Mouse (Mus musculus) lung, postnatal 10 days (tissue): ENCODE data around the gene Usp3.

ENCODE experiments used
- DNase-seq: peaks from one replicate; pipeline ENCODE4 v3.0.0; 2021

The Usp3 gene

GRCm38 (mm10) chr9:66601006-66601405 is 8.1 kb upstream of the Usp3 start:
- no peak for DNase-seq

GRCm38 (mm10) chr9:66600551-66600950 is 7.6 kb upstream of the Usp3 start:
- no peak for DNase-seq

GRCm38 (mm10) chr9:66599577-66599976 is 6.6 kb upstream of the Usp3 start:
- DNase-seq = peak; percentile 61

GRCm38 (mm10) chr9:66598636-66599035 is 5.7 kb upstream of the Usp3 start:
- no peak for DNase-seq

- DNase-seq = no peak
Observed at GRCm38 (mm10) chr9:66597480-66598215, 4.7 kb upstream of the Usp3 start.

GRCm38 (mm10) chr9:66597076-66597475 is 4.1 kb upstream of the Usp3 start:
- no peak for DNase-seq

GRCm38 (mm10) chr9:66595722-66596675 is 3.1 kb upstream of the Usp3 start:
- DNase-seq = peak; percentile 54

GRCm38 (mm10) chr9:66594061-66594460 is 1.1 kb upstream of the Usp3 start:
- DNase-seq = peak; percentile 46

GRCm38 (mm10) chr9:66593613-66593969 is 649 bp upstream of the Usp3 start:
- DNase-seq = no peak

GRCm38 (mm10) chr9:66591851-66592645 is 894 bp downstream of the Usp3 start:
- peak; percentile 55 for DNase-seq

- no peak for DNase-seq
Observed at GRCm38 (mm10) chr9:66590051-66590450, 2.9 kb downstream of the Usp3 start.

- DNase-seq = no peak
Observed at GRCm38 (mm10) chr9:66587016-66587415, 5.9 kb downstream of the Usp3 start.

GRCm38 (mm10) chr9:66586533-66586932 is 6.4 kb downstream of the Usp3 start:
- no peak for DNase-seq

GRCm38 (mm10) chr9:66585191-66585590 is 7.8 kb downstream of the Usp3 start:
- no peak for DNase-seq

- no peak for DNase-seq
Observed at GRCm38 (mm10) chr9:66584176-66584575, 8.8 kb downstream of the Usp3 start.

GRCm38 (mm10) chr9:66583244-66583643 is 9.7 kb downstream of the Usp3 start:
- no peak for DNase-seq

GRCm38 (mm10) chr9:66581694-66582093 is 11.2 kb downstream of the Usp3 start:
- no peak for DNase-seq

GRCm38 (mm10) chr9:66580722-66581121 is 12.2 kb downstream of the Usp3 start:
- no peak for DNase-seq

- DNase-seq = no peak
Observed at GRCm38 (mm10) chr9:66575878-66576238, 17.1 kb downstream of the Usp3 start.

GRCm38 (mm10) chr9:66575041-66575877 is 17.7 kb downstream of the Usp3 start:
- DNase-seq = no peak

- DNase-seq = no peak
Observed at GRCm38 (mm10) chr9:66571986-66572700, 20.8 kb downstream of the Usp3 start.

GRCm38 (mm10) chr9:66562215-66562614 is 30.7 kb downstream of the Usp3 start:
- DNase-seq = no peak
